Mouse (Mus musculus): Measurements from ENCODE around the gene Casq2. TPM values are rescaled to one million over a fixed set of nuclear protein-coding genes. Genes with fewer than 3 reads are reported as not detected.
"Not testable (repeated sequence)": the region's sequence is repeated elsewhere in the genome, so short reads cannot be mapped to it uniquely, and the experiment has no call there.

The Casq2 gene
- polyA plus RNA-seq, 1 experiment from 2014 or later, result 6.5 TPM

- Histone ChIP-seq H3K9me3 (replicated peaks) (no peaks in the 10 kb centered on the region), H3K27me3 (no peaks in the 10 kb centered on the region), H3K9ac (no peak overlapping the region), H3K27ac (replicated peaks) (no peak overlapping the region), H3K4me1 (replicated peaks) (peaks cover 48% of the 10 kb centered on the region), H3K4me3 (replicated peaks) (no peak overlapping the region), H3K36me3 (replicated peaks) (no peaks in the 10 kb centered on the region), H3K4me2 (no peak overlapping the region)
- WGBS (ENCODE audit: insufficient replicate concordance), result 83% methylated on average over 4 of the region's 4 CpGs
- ATAC-seq (ENCODE audit: insufficient read depth), result no peak
Measured at GRCm38 (mm10) chr3:102147189-102147588, 61.0 kb downstream of the Casq2 start.

GRCm38 (mm10) chr3:102149941-102150340 is 63.7 kb downstream of the Casq2 start:
- H3K9ac ChIP-seq, result no peak overlapping the region
- H3K4me3 ChIP-seq (replicated peaks), result no peak overlapping the region
- 66% methylated on average over 7 of the region's 7 CpGs for WGBS (ENCODE audit: insufficient replicate concordance)
- H3K36me3 ChIP-seq (replicated peaks), result peaks cover 6% of the 10 kb centered on the region; the same call in 1 of the 2 replicates
- no peaks in the 10 kb centered on the region for H3K9me3 ChIP-seq (replicated peaks)
- no peak for ATAC-seq (ENCODE audit: insufficient read depth)
- H3K4me2 ChIP-seq, result no peak overlapping the region
- no peaks in the 10 kb centered on the region for H3K27me3 ChIP-seq
- H3K27ac ChIP-seq (replicated peaks), result no peak overlapping the region
- H3K4me1 ChIP-seq (replicated peaks), result peaks cover 30% of the 10 kb centered on the region

- ATAC-seq (ENCODE audit: insufficient read depth), result no peak
- Histone ChIP-seq H3K4me1 (replicated peaks) (peaks cover 12% of the 10 kb centered on the region), H3K4me2 (no peak overlapping the region), H3K36me3 (replicated peaks) (peaks cover 22% of the 10 kb centered on the region), H3K27me3 (no peaks in the 10 kb centered on the region), H3K9ac (no peak overlapping the region), H3K4me3 (replicated peaks) (no peak overlapping the region), H3K9me3 (replicated peaks) (no peaks in the 10 kb centered on the region), H3K27ac (replicated peaks) (no peak overlapping the region)
- WGBS (ENCODE audit: insufficient replicate concordance), result 66% methylated on average over 4 of the region's 4 CpGs
Measured at GRCm38 (mm10) chr3:102151850-102152249, 65.6 kb downstream of the Casq2 start.

DNA sequence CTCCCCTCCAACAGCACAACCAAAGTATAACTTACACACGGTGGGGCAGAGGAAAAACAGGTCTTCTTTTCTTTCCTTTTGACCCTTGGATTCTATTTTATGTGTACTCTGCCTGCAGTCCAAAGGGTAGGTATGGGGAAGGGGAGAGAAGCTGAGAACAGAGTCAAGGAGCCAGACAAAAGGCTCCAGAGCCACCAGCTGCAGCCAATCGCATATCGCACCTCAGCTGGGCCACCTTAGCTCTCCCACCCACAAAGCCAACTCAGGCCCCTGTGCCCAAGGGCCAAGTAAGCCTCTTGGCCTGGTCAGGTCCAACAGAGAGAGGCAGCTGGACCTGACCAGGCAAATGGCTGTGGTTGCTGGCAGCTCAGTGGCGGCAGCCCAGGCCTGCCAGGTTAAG is 66.3 kb downstream of the Casq2 start:
- ATAC-seq (ENCODE audit: insufficient read depth), result 0 out of 2 replicates have a peak, but pooled peaks have one; percentile 21
- H3K9me3 ChIP-seq (replicated peaks), result no peaks in the 10 kb centered on the region
- WGBS (ENCODE audit: insufficient replicate concordance), result 59% methylated on average over 4 of the region's 4 CpGs
- no peak overlapping the region for H3K4me2 ChIP-seq
- no peak overlapping the region for H3K27ac ChIP-seq (replicated peaks)
- no peak overlapping the region for H3K9ac ChIP-seq
- peaks cover 8% of the 10 kb centered on the region for H3K4me1 ChIP-seq (replicated peaks)
- peaks cover 28% of the 10 kb centered on the region for H3K36me3 ChIP-seq (replicated peaks)
- no peaks in the 10 kb centered on the region for H3K27me3 ChIP-seq
- H3K4me3 ChIP-seq (replicated peaks), result no peak overlapping the region

DNA sequence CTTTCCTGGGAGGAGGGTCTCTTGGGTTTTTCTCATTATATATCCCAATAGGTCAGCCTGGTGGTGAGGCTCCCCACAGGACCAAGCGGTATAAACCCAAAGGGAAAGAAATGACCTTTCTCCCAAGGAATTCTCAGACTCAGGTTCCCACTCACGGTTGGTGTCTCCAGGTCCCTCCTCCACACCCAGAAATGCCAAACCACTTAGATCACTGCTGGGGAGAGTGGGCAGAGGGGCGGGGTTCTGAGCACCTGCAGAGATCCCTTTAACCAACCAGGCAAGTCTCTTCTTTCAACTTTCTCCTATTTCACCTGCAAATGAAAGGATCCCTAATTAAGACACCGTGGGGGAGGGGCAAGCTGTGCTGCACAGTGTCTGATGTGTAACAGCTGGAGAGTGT is 66.7 kb downstream of the Casq2 start:
- Histone ChIP-seq H3K4me1 (replicated peaks) (peaks cover 12% of the 10 kb centered on the region), H3K4me2 (no peak overlapping the region), H3K4me3 (replicated peaks) (no peak overlapping the region), H3K36me3 (replicated peaks) (peaks cover 32% of the 10 kb centered on the region), H3K27me3 (no peaks in the 10 kb centered on the region), H3K9me3 (replicated peaks) (no peaks in the 10 kb centered on the region), H3K27ac (replicated peaks) (no peak overlapping the region), H3K9ac (no peak overlapping the region)
- WGBS (ENCODE audit: insufficient replicate concordance), result 60% methylated on average over 4 of the region's 4 CpGs
- no peak for ATAC-seq (ENCODE audit: insufficient read depth)

DNA sequence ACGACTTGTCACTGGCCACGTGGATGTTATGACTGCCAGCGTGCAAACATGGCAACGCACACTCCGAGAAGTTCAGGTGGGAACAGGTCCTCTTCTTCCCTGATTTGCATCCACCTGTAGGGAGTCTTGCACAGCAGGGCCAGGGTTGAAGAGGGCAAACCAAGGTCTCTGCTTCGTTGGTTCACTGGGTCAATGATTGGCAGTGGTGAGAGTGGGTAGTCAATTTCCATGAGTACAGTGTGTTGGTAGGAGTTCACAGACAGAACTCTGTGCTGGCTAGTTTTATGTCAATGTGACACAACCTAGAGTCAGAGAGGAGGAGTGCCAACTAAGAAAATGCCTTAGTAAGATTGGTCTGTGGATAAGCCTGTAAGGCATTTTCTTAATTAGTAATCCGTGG is 67.9 kb downstream of the Casq2 start:
- Histone ChIP-seq H3K36me3 (replicated peaks) (peaks cover 44% of the 10 kb centered on the region), H3K4me3 (replicated peaks) (no peak overlapping the region), H3K4me1 (replicated peaks) (peaks cover 23% of the 10 kb centered on the region), H3K27me3 (no peaks in the 10 kb centered on the region), H3K27ac (replicated peaks) (no peak overlapping the region), H3K4me2 (no peak overlapping the region), H3K9ac (no peak overlapping the region), H3K9me3 (replicated peaks) (no peaks in the 10 kb centered on the region)
- ATAC-seq (ENCODE audit: insufficient read depth), result no peak
- 80% methylated on average over 7 of the region's 7 CpGs for WGBS (ENCODE audit: insufficient replicate concordance)

- no peak overlapping the region for H3K4me2 ChIP-seq
- peaks cover 50% of the 10 kb centered on the region for H3K4me1 ChIP-seq (replicated peaks)
- H3K9me3 ChIP-seq (replicated peaks), result no peaks in the 10 kb centered on the region
- no peak overlapping the region for H3K4me3 ChIP-seq (replicated peaks)
- no peak for ATAC-seq (ENCODE audit: insufficient read depth)
- no peak overlapping the region for H3K27ac ChIP-seq (replicated peaks)
- peaks cover 70% of the 10 kb centered on the region for H3K36me3 ChIP-seq (replicated peaks)
- no peak overlapping the region for H3K9ac ChIP-seq
- H3K27me3 ChIP-seq, result no peaks in the 10 kb centered on the region
- 76% methylated on average over 7 of the region's 7 CpGs for WGBS (ENCODE audit: insufficient replicate concordance)
Measured at GRCm38 (mm10) chr3:102156737-102157136, 70.5 kb downstream of the Casq2 start.

GRCm38 (mm10) chr3:102157652-102158051 is 71.4 kb downstream of the Casq2 start:
- Histone ChIP-seq H3K9me3 (replicated peaks) (no peaks in the 10 kb centered on the region), H3K36me3 (replicated peaks) (peaks cover 78% of the 10 kb centered on the region), H3K27me3 (no peaks in the 10 kb centered on the region), H3K9ac (no peak overlapping the region), H3K27ac (replicated peaks) (no peak overlapping the region), H3K4me2 (no peak overlapping the region), H3K4me3 (replicated peaks) (no peak overlapping the region), H3K4me1 (replicated peaks) (peaks cover 51% of the 10 kb centered on the region)
- WGBS (ENCODE audit: insufficient replicate concordance), result 47% methylated on average over 6 of the region's 6 CpGs
- no peak for ATAC-seq (ENCODE audit: insufficient read depth)

GRCm38 (mm10) chr3:102158759-102159422 is 72.7 kb downstream of the Casq2 start:
- H3K9ac ChIP-seq, result no peak overlapping the region
- no peak overlapping the region for H3K4me3 ChIP-seq (replicated peaks)
- peaks cover 90% of the 10 kb centered on the region for H3K36me3 ChIP-seq (replicated peaks)
- WGBS (ENCODE audit: insufficient replicate concordance), result 66% methylated on average over 14 of the region's 14 CpGs
- H3K27me3 ChIP-seq, result no peaks in the 10 kb centered on the region
- H3K4me2 ChIP-seq, result peak overlapping the region; percentile 31
- H3K9me3 ChIP-seq (replicated peaks), result no peaks in the 10 kb centered on the region
- 0 out of 2 replicates have a peak, but pooled peaks have one; percentile 11 for ATAC-seq (ENCODE audit: insufficient read depth)
- H3K27ac ChIP-seq (replicated peaks), result 0 out of 2 replicates have a peak overlapping the region, but pooled peaks have one; percentile 45
- peaks cover 59% of the 10 kb centered on the region for H3K4me1 ChIP-seq (replicated peaks)

DNA sequence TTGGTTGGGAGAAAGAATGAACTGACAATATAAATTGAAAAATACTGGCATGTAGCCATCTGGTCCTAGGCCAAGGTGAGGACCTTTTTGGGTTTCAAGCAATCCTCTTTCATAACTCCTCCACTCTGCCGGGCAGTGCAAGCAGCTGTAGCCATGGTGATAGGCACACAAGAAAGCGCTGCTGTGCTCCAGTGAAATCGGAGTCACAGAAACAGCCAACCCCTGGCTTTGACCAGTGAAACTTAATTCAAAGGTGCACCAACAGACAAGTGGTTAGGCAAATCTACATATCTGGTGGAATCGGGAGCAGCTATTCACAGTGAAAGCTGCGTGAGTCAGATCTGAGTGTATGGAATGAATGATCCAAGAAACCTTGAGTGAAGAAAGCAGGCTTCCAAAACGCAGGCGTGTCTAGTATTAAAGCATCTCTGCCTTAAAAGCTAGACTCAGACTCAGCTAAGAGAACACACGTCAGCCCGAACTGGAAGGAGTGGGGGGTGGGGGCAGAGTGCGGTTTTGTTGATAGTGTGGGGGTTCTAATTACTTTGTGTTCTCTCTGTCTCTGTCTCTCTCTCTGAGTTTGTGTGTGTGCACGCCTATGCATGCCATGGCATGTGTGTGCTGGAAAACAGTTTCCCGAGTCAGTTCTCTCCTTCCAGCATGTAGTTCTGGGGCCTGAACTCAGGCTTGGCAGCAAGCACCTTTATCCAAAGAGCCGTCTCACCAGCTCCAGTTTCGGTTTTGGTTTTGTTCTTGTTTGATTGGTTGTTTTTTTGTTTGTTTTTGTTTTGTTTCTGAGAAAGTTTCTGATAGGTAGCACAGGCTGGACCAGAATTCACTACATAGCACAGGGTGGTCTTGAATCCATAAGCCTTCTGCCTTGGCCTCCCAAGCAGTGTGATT is 73.5 kb downstream of the Casq2 start:
- Histone ChIP-seq H3K9ac (no peak overlapping the region), H3K4me1 (replicated peaks) (peaks cover 65% of the 10 kb centered on the region), H3K4me2 (peak overlapping the region; percentile 31), H3K4me3 (replicated peaks) (no peak overlapping the region), H3K27ac (replicated peaks) (peak overlapping the region; percentile 45), H3K9me3 (replicated peaks) (no peaks in the 10 kb centered on the region), H3K27me3 (no peaks in the 10 kb centered on the region), H3K36me3 (replicated peaks) (peaks cover 87% of the 10 kb centered on the region)
- 0 out of 2 replicates have a peak, but pooled peaks have one; percentile 40 for ATAC-seq (ENCODE audit: insufficient read depth)
- WGBS (ENCODE audit: insufficient replicate concordance), result 63% methylated on average over 14 of the region's 14 CpGs

DNA sequence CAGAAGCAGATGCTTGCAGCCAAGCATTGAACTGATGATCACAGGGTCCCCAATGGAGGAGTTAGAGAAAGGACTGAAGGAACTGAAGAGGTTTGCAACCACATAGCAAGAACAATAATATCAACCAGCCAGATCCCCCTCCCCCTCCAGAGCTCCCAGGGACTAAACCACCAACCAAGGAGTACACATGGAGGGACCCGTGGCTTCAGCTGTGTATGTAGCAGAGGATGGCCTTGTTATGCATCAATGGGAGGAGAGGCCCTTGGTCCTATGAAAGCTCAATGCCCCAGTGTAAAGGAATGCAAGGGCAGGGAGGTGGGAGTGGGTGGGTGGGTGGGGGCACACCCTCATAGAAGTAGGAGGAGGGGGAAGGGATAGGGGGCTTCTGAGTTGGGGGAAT is 77.6 kb downstream of the Casq2 start:
- not testable (repeated sequence) for H3K9me3 ChIP-seq (replicated peaks); ATAC-seq (ENCODE audit: insufficient read depth); H3K27me3 ChIP-seq
- peak overlapping the region; percentile 81 for H3K9ac ChIP-seq
- peaks cover 76% of the 10 kb centered on the region for H3K4me1 ChIP-seq (replicated peaks)
- 67% methylated on average over 1 of the region's 1 CpGs for WGBS (ENCODE audit: insufficient replicate concordance)
- H3K4me2 ChIP-seq, result peak overlapping the region; percentile 82
- H3K4me3 ChIP-seq (replicated peaks), result peak overlapping the region; percentile 69
- peaks cover 50% of the 10 kb centered on the region for H3K36me3 ChIP-seq (replicated peaks)
- peak overlapping the region; percentile 97 for H3K27ac ChIP-seq (replicated peaks)

All from liver, embryonic 15.5 days (tissue).